Mouse (Mus musculus) kidney, embryonic 14.5 days (tissue): ENCODE data around the gene Mfap3. TPM values are rescaled to one million over a fixed set of nuclear protein-coding genes. Genes with fewer than 3 reads are reported as not detected.

Experiments
- ATAC-seq: fragments of 200-750 bp; cut with Nextera tagmentation; 2 replicates; pipeline ENCODE4 v1.8.0; 2017; ENCODE audit warnings: moderate number of reproducible peaks, mild to moderate bottlenecking, moderate TSS enrichment, moderate library complexity; ENCODE audit not compliant: low FRiP score, low TSS enrichment
- H3K27ac ChIP-seq: fragments of 300-500 bp; sonication (generic); 2 replicates; pipeline ENCODE4 v1.5.1; 2014; ENCODE audit warnings: low read depth, mild to moderate bottlenecking, low read length, moderate library complexity, mixed read lengths
- H3K27me3 ChIP-seq: fragments of 300-500 bp; sonication (generic); 2 replicates; pipeline ENCODE4 v1.6.1; 2014; ENCODE audit warnings: mild to moderate bottlenecking, low read length; ENCODE audit not compliant: control insufficient read depth, insufficient read depth
- H3K36me3 ChIP-seq: fragments of 300-500 bp; sonication (generic); 2 replicates; pipeline ENCODE4 v1.6.1; 2014; ENCODE audit warnings: low read length, mixed read lengths; ENCODE audit not compliant: control insufficient read depth, insufficient read depth
- H3K4me1 ChIP-seq: fragments of 300-500 bp; sonication (generic); 2 replicates; pipeline ENCODE4 v1.6.1; 2014; ENCODE audit warnings: low read length, mixed read lengths; ENCODE audit not compliant: control insufficient read depth, insufficient read depth
- H3K4me2 ChIP-seq: fragments of 300-500 bp; sonication (generic); replicated peaks from 2 replicates; pipeline ENCODE4 v1.6.1; 2014; ENCODE audit warnings: low read depth, mild to moderate bottlenecking, low read length
- H3K4me3 ChIP-seq: fragments of 300-500 bp; sonication (generic); 2 replicates; pipeline ENCODE4 v1.5.1; 2014; ENCODE audit warnings: mild to moderate bottlenecking, low read length
- H3K9ac ChIP-seq: fragments of 300-500 bp; sonication (generic); 2 replicates; pipeline ENCODE4 v1.6.1; 2014; ENCODE audit warnings: low read depth, mild to moderate bottlenecking, low read length, moderate library complexity
- H3K9me3 ChIP-seq: fragments of 300-500 bp; sonication (generic); 2 replicates; pipeline ENCODE4 v1.6.1; 2016; ENCODE audit warnings: low read length; ENCODE audit not compliant: control insufficient read depth
- WGBS: fragments of 180-500 bp; shearing (Covaris S2); extraction: QIAGEN DNeasy Blood & Tissue Kit; methylation state at CpG from one replicate; pipeline ENCODE4 v1.1.7; 2014; 5-methylcytosine and 5-hydroxymethylcytosine counted together
- polyA plus RNA-seq: library from polyadenylated mRNA; unstranded; fragments of >200 nt; fragmentation: Nextera tagmentation; extraction: Ambion mirVana; gene quantifications from 2 replicates; pipeline ENCODE4 v1.2.1, GENCODE M21; 2014

The Mfap3 gene
- polyA plus RNA-seq, 1 experiment from 2014 or later, result 52.6 TPM

- WGBS, result 93% methylated on average over 7 of the region's 7 CpGs
- H3K27ac ChIP-seq, result no peak overlapping the region
- no peaks in the 10 kb centered on the region for H3K27me3 ChIP-seq
- no peak for ATAC-seq
- H3K9ac ChIP-seq, result no peak overlapping the region
- H3K4me2 ChIP-seq, result no peak overlapping the region
- H3K36me3 ChIP-seq, result peaks cover 4% of the 10 kb centered on the region; the same call in 1 of the 2 replicates
- no peak overlapping the region for H3K4me3 ChIP-seq
- H3K4me1 ChIP-seq, result peaks cover 15% of the 10 kb centered on the region
- H3K9me3 ChIP-seq, result no peaks in the 10 kb centered on the region
These were observed 3.6 kb downstream of the Mfap3 start for GRCm38 (mm10) chr11:57522046-57522445.

- no peak overlapping the region for H3K4me2 ChIP-seq
- H3K27me3 ChIP-seq, result no peaks in the 10 kb centered on the region
- no peak overlapping the region for H3K9ac ChIP-seq
- H3K27ac ChIP-seq, result no peak overlapping the region
- H3K9me3 ChIP-seq, result no peaks in the 10 kb centered on the region
- peaks cover 11% of the 10 kb centered on the region for H3K36me3 ChIP-seq
- no peak overlapping the region for H3K4me3 ChIP-seq
- ATAC-seq, result no peak
- 92% methylated on average over 3 of the region's 3 CpGs for WGBS
- 0 out of 2 replicates have a peak, but pooled peaks cover 9% of the 10 kb centered on the region for H3K4me1 ChIP-seq
These were observed 5.0 kb downstream of the Mfap3 start for GRCm38 (mm10) chr11:57523418-57523817.

- no peak for ATAC-seq
- Histone ChIP-seq H3K36me3 (peaks cover 13% of the 10 kb centered on the region), H3K27me3 (no peaks in the 10 kb centered on the region), H3K27ac (no peak overlapping the region), H3K4me1 (0 out of 2 replicates have a peak, but pooled peaks cover 3% of the 10 kb centered on the region), H3K4me2 (no peak overlapping the region), H3K9ac (no peak overlapping the region), H3K9me3 (no peaks in the 10 kb centered on the region), H3K4me3 (no peak overlapping the region)
These were observed 6.1 kb downstream of the Mfap3 start for GRCm38 (mm10) chr11:57524597-57524996.

- no peak overlapping the region for H3K4me2 ChIP-seq
- no peak overlapping the region for H3K27ac ChIP-seq
- ATAC-seq, result no peak
- WGBS, result 76% methylated on average over 3 of the region's 3 CpGs
- H3K9me3 ChIP-seq, result no peaks in the 10 kb centered on the region
- no peak overlapping the region for H3K9ac ChIP-seq
- H3K4me1 ChIP-seq, result 0 out of 2 replicates have a peak, but pooled peaks cover 3% of the 10 kb centered on the region
- peaks cover 21% of the 10 kb centered on the region for H3K36me3 ChIP-seq
- no peaks in the 10 kb centered on the region for H3K27me3 ChIP-seq
- no peak overlapping the region for H3K4me3 ChIP-seq
These were observed 7.4 kb downstream of the Mfap3 start for GRCm38 (mm10) chr11:57525900-57526299.

GRCm38 (mm10) chr11:57527506-57527905, 9.0 kb downstream of the Mfap3 start:
- no peaks in the 10 kb centered on the region for H3K27me3 ChIP-seq
- H3K27ac ChIP-seq, result no peak overlapping the region
- peaks cover 29% of the 10 kb centered on the region for H3K36me3 ChIP-seq
- no peak for ATAC-seq
- 0 out of 2 replicates have a peak, but pooled peaks cover 9% of the 10 kb centered on the region for H3K4me1 ChIP-seq
- H3K9ac ChIP-seq, result no peak overlapping the region
- no peak overlapping the region for H3K4me3 ChIP-seq
- no peak overlapping the region for H3K4me2 ChIP-seq
- WGBS, result 91% methylated on average over 4 of the region's 4 CpGs
- no peaks in the 10 kb centered on the region for H3K9me3 ChIP-seq

- H3K27me3 ChIP-seq, result no peaks in the 10 kb centered on the region
- H3K4me1 ChIP-seq, result 0 out of 2 replicates have a peak, but pooled peaks cover 9% of the 10 kb centered on the region
- no peak for ATAC-seq
- no peak overlapping the region for H3K4me2 ChIP-seq
- H3K9ac ChIP-seq, result no peak overlapping the region
- 84% methylated on average over 3 of the region's 3 CpGs for WGBS
- no peaks in the 10 kb centered on the region for H3K9me3 ChIP-seq
- no peak overlapping the region for H3K27ac ChIP-seq
- H3K36me3 ChIP-seq, result peaks cover 34% of the 10 kb centered on the region
- no peak overlapping the region for H3K4me3 ChIP-seq
These were observed 10.6 kb downstream of the Mfap3 start for GRCm38 (mm10) chr11:57529111-57529510.

GRCm38 (mm10) chr11:57531300-57531950, 13.0 kb downstream of the Mfap3 start:
- Histone ChIP-seq H3K27me3 (no peaks in the 10 kb centered on the region), H3K4me1 (0 out of 2 replicates have a peak, but pooled peaks cover 7% of the 10 kb centered on the region), H3K4me2 (no peak overlapping the region), H3K4me3 (no peak overlapping the region), H3K9ac (no peak overlapping the region), H3K9me3 (no peaks in the 10 kb centered on the region), H3K36me3 (peaks cover 34% of the 10 kb centered on the region), H3K27ac (peak overlapping the region; percentile 51; the same call in 1 of the 2 replicates)
- no peak for ATAC-seq
- whole genome bisulfite sequencing, result 38% methylated on average over 11 of the region's 11 CpGs

GRCm38 (mm10) chr11:57532306-57532705, 13.8 kb downstream of the Mfap3 start:
- 91% methylated on average over 4 of the region's 4 CpGs for WGBS
- no peaks in the 10 kb centered on the region for H3K27me3 ChIP-seq
- H3K4me1 ChIP-seq, result 0 out of 2 replicates have a peak, but pooled peaks cover 7% of the 10 kb centered on the region
- no peak overlapping the region for H3K4me3 ChIP-seq
- H3K9me3 ChIP-seq, result no peaks in the 10 kb centered on the region
- H3K4me2 ChIP-seq, result no peak overlapping the region
- H3K27ac ChIP-seq, result no peak overlapping the region
- peaks cover 34% of the 10 kb centered on the region for H3K36me3 ChIP-seq
- H3K9ac ChIP-seq, result no peak overlapping the region
- no peak for ATAC-seq

GRCm38 (mm10) chr11:57535912-57536311, 17.4 kb downstream of the Mfap3 start:
- H3K4me1 ChIP-seq, result 0 out of 2 replicates have a peak, but pooled peaks cover 7% of the 10 kb centered on the region

More at GRCm38 (mm10) chr11:57535912-57536311, 17.4 kb downstream of the Mfap3 start:
- H3K27ac ChIP-seq, result no peak overlapping the region
- peaks cover 13% of the 10 kb centered on the region for H3K36me3 ChIP-seq
- 95% methylated on average over 5 of the region's 5 CpGs for WGBS
- H3K9ac ChIP-seq, result no peak overlapping the region
- no peak overlapping the region for H3K4me2 ChIP-seq
- no peaks in the 10 kb centered on the region for H3K9me3 ChIP-seq
- no peaks in the 10 kb centered on the region for H3K27me3 ChIP-seq
- no peak overlapping the region for H3K4me3 ChIP-seq
- no peak for ATAC-seq
